Mouse (Mus musculus): Measurements from ENCODE around the gene Ssh1. TPM values are rescaled to one million over a fixed set of nuclear protein-coding genes. Genes with fewer than 3 reads are reported as not detected.

The Ssh1 gene
- polyA plus RNA-seq, 1 experiment from 2014 or later = 25.7 TPM

DNA sequence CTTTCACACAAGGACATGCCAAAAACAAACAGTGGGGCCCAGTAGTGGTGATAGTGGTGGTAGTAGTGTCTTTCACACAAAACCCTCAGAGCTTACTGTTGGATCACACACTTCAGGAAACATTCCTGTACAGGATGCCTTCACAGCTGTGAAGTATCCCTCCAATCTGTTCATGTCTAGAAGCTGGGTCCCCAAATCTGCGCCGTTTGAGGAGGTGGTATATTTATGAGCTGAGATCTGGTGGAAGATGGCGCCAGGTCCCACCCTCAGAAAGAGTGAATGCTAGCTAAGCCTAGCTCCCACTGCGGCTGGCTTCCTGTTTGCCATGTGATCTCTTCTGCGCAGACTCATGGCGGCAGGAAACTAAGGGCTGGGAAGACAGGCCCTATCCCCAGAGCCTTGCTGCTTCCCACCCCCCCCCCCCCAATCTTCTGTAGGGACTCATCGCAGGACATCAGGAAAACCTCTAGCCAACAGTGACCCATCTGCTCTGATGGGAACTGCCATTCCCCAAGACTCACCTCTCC, 28.0 kb downstream of the Ssh1 start:
- H3K4me3 ChIP-seq (ENCODE audit: low read depth, low read length) = no peak overlapping the region

GRCm38 (mm10) chr5:113964972-113965371, 28.7 kb downstream of the Ssh1 start:
- 91% methylated on average over 14 of the region's 14 CpGs for WGBS
- no peak overlapping the region for H3K9ac ChIP-seq (ENCODE audit: low read length)
- ATAC-seq (replicated peaks; ENCODE audit: low FRiP score) = no peak
- no peaks in the 10 kb centered on the region; the same call in none of the 2 replicates for H3K36me3 ChIP-seq (ENCODE audit: control insufficient read depth, insufficient read depth, low read length)
- no peak overlapping the region for H3K4me2 ChIP-seq (ENCODE audit: low read depth, low read length, severe bottlenecking)
- no peaks in the 10 kb centered on the region for H3K4me1 ChIP-seq (replicated peaks; ENCODE audit: control insufficient read depth, insufficient read depth, low read length)
- H3K27me3 ChIP-seq (ENCODE audit: control insufficient read depth, insufficient read depth, low read length) = no peaks in the 10 kb centered on the region
- no peaks in the 10 kb centered on the region for H3K9me3 ChIP-seq (ENCODE audit: control insufficient read depth, low read length)
- H3K4me3 ChIP-seq (ENCODE audit: low read depth, low read length) = no peak overlapping the region
- no peak overlapping the region for H3K27ac ChIP-seq (ENCODE audit: low read depth, low read length)
- DNase-seq (ENCODE audit: low spot score) = no peak

More for the DNA sequence above, 28.0 kb downstream of the Ssh1 start:
- no peaks in the 10 kb centered on the region for H3K4me1 ChIP-seq (replicated peaks; ENCODE audit: control insufficient read depth, insufficient read depth, low read length)
- H3K27ac ChIP-seq (ENCODE audit: low read depth, low read length) = no peak overlapping the region
- no peak overlapping the region for H3K4me2 ChIP-seq (ENCODE audit: low read depth, low read length, severe bottlenecking)
- H3K9me3 ChIP-seq (ENCODE audit: control insufficient read depth, low read length) = no peaks in the 10 kb centered on the region
- no peaks in the 10 kb centered on the region for H3K27me3 ChIP-seq (ENCODE audit: control insufficient read depth, insufficient read depth, low read length)
- H3K9ac ChIP-seq (ENCODE audit: low read length) = no peak overlapping the region
- ATAC-seq (replicated peaks; ENCODE audit: low FRiP score) (no peak), DNase-seq (ENCODE audit: low spot score) (no peak)
- WGBS = 94% methylated on average over 7 of the region's 7 CpGs
- no peaks in the 10 kb centered on the region; the same call in none of the 2 replicates for H3K36me3 ChIP-seq (ENCODE audit: control insufficient read depth, insufficient read depth, low read length)

- H3K4me3 ChIP-seq (ENCODE audit: low read depth, low read length) = no peak overlapping the region
- H3K4me1 ChIP-seq (replicated peaks; ENCODE audit: control insufficient read depth, insufficient read depth, low read length) = peaks cover 4% of the 10 kb centered on the region; the same call in 1 of the 2 replicates
- WGBS = 85% methylated on average over 7 of the region's 7 CpGs
Measured at GRCm38 (mm10) chr5:113961776-113962175, 31.9 kb downstream of the Ssh1 start.

DNA sequence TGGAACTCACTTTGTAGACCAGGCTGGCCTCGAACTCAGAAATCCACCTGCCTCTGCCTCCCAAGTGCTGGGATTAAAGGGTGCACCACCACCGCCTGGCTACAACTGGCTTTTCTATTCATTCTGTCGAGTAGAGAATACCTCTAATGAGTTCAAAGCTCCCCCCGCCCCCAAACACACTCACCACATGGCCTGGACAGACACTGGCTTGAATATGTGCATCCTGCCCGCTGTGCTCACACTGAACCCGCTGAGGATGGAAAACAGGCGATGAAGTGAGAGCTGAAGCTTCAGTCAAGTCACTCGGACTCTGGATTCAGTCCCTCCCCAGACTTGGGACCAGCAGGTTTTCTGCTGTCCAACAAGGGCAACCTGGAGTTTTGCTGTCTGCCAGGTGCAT, 33.3 kb downstream of the Ssh1 start:
- ATAC-seq (replicated peaks; ENCODE audit: low FRiP score) (no peak), DNase-seq (ENCODE audit: low spot score) (no peak)
- Histone ChIP-seq H3K9ac (ENCODE audit: low read length) (no peak overlapping the region), H3K36me3 (ENCODE audit: control insufficient read depth, insufficient read depth, low read length) (no peaks in the 10 kb centered on the region; the same call in 1 of the 2 replicates), H3K4me2 (ENCODE audit: low read depth, low read length, severe bottlenecking) (no peak overlapping the region), H3K4me3 (ENCODE audit: low read depth, low read length) (no peak overlapping the region), H3K27me3 (ENCODE audit: control insufficient read depth, insufficient read depth, low read length) (no peaks in the 10 kb centered on the region), H3K27ac (ENCODE audit: low read depth, low read length) (no peak overlapping the region), H3K9me3 (ENCODE audit: control insufficient read depth, low read length) (no peaks in the 10 kb centered on the region), H3K4me1 (replicated peaks; ENCODE audit: control insufficient read depth, insufficient read depth, low read length) (peaks cover 4% of the 10 kb centered on the region; the same call in 1 of the 2 replicates)
- WGBS = 76% methylated on average over 8 of the region's 8 CpGs

More at GRCm38 (mm10) chr5:113961776-113962175, 31.9 kb downstream of the Ssh1 start:
- no peak overlapping the region for H3K9ac ChIP-seq (ENCODE audit: low read length)
- ATAC-seq (replicated peaks; ENCODE audit: low FRiP score) (no peak), DNase-seq (ENCODE audit: low spot score) (no peak)
- H3K4me2 ChIP-seq (ENCODE audit: low read depth, low read length, severe bottlenecking) = no peak overlapping the region
- no peaks in the 10 kb centered on the region for H3K27me3 ChIP-seq (ENCODE audit: control insufficient read depth, insufficient read depth, low read length)
- H3K36me3 ChIP-seq (ENCODE audit: control insufficient read depth, insufficient read depth, low read length) = no peaks in the 10 kb centered on the region; the same call in none of the 2 replicates
- no peak overlapping the region for H3K27ac ChIP-seq (ENCODE audit: low read depth, low read length)
- no peaks in the 10 kb centered on the region for H3K9me3 ChIP-seq (ENCODE audit: control insufficient read depth, low read length)

DNA sequence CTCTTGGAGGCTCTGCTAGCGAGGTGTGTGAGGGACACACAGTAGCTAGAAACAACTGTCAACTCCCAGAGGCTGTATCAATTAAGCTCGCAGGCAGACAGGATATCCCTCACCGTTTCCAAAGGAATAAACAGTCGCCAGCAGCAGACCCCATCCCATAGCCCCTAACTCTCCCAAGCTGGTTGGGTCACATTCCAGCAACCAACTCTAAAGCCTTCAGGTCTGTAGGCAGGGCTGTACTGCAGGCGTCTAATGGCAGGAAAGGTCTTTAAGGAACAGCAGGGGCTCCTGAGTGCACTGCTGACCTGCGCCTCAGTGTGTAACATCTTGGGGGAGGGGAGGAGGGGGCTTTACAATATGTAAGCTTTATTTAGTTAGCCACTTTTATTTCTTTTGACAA, 34.7 kb downstream of the Ssh1 start:
- no peaks in the 10 kb centered on the region for H3K9me3 ChIP-seq (ENCODE audit: control insufficient read depth, low read length)
- H3K27me3 ChIP-seq (ENCODE audit: control insufficient read depth, insufficient read depth, low read length) = no peaks in the 10 kb centered on the region
- ATAC-seq (replicated peaks; ENCODE audit: low FRiP score) = no peak
- DNase-seq (ENCODE audit: low spot score) = no peak
- peaks cover 4% of the 10 kb centered on the region; the same call in 1 of the 2 replicates for H3K4me1 ChIP-seq (replicated peaks; ENCODE audit: control insufficient read depth, insufficient read depth, low read length)
- H3K36me3 ChIP-seq (ENCODE audit: control insufficient read depth, insufficient read depth, low read length) = no peaks in the 10 kb centered on the region; the same call in 1 of the 2 replicates
- H3K9ac ChIP-seq (ENCODE audit: low read length) = no peak overlapping the region
- no peak overlapping the region for H3K4me2 ChIP-seq (ENCODE audit: low read depth, low read length, severe bottlenecking)
- no peak overlapping the region for H3K27ac ChIP-seq (ENCODE audit: low read depth, low read length)
- 9% methylated on average over 6 of the region's 6 CpGs for WGBS
- no peak overlapping the region for H3K4me3 ChIP-seq (ENCODE audit: low read depth, low read length)

DNA sequence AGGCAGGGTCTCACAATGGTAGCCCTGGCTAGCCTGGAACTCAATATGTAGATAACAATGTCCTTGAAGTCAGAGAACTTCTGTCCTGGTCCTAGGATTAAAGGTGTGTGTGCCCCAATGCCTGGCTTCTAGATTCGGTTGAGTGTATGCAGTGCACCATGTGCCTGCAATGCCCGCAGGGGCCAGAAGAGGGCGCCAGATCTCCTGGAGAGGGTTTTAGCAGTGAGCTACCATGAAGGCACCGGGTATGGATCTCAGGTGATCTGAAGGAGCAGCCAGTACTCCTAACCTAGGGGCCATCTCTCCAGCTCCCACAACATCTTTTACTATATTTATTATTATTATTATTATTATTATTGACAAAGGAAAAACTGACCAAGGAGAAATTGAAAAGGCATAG, 37.2 kb downstream of the Ssh1 start:
- 7% methylated on average over 4 of the region's 4 CpGs for WGBS

GRCm38 (mm10) chr5:113955691-113956090, 38.0 kb downstream of the Ssh1 start:
- 88% methylated on average over 8 of the region's 8 CpGs for WGBS
- DNase-seq (ENCODE audit: low spot score) (no peak), ATAC-seq (replicated peaks; ENCODE audit: low FRiP score) (no peak)
- H3K36me3 ChIP-seq (ENCODE audit: control insufficient read depth, insufficient read depth, low read length) = no peaks in the 10 kb centered on the region
- H3K9me3 ChIP-seq (ENCODE audit: control insufficient read depth, low read length) = no peaks in the 10 kb centered on the region
- no peak overlapping the region for H3K27ac ChIP-seq (ENCODE audit: low read depth, low read length)
- no peak overlapping the region for H3K4me3 ChIP-seq (ENCODE audit: low read depth, low read length)
- H3K4me1 ChIP-seq (replicated peaks; ENCODE audit: control insufficient read depth, insufficient read depth, low read length) = peaks cover 4% of the 10 kb centered on the region; the same call in 1 of the 2 replicates
- H3K27me3 ChIP-seq (ENCODE audit: control insufficient read depth, insufficient read depth, low read length) = no peaks in the 10 kb centered on the region
- H3K4me2 ChIP-seq (ENCODE audit: low read depth, low read length, severe bottlenecking) = no peak overlapping the region
- H3K9ac ChIP-seq (ENCODE audit: low read length) = no peak overlapping the region

More for the DNA sequence above, 37.2 kb downstream of the Ssh1 start:
- H3K27me3 ChIP-seq (ENCODE audit: control insufficient read depth, insufficient read depth, low read length) = no peaks in the 10 kb centered on the region
- no peak overlapping the region for H3K4me3 ChIP-seq (ENCODE audit: low read depth, low read length)
- H3K4me2 ChIP-seq (ENCODE audit: low read depth, low read length, severe bottlenecking) = no peak overlapping the region
- H3K36me3 ChIP-seq (ENCODE audit: control insufficient read depth, insufficient read depth, low read length) = no peaks in the 10 kb centered on the region
- peaks cover 4% of the 10 kb centered on the region; the same call in 1 of the 2 replicates for H3K4me1 ChIP-seq (replicated peaks; ENCODE audit: control insufficient read depth, insufficient read depth, low read length)
- H3K9me3 ChIP-seq (ENCODE audit: control insufficient read depth, low read length) = no peaks in the 10 kb centered on the region
- no peak overlapping the region for H3K9ac ChIP-seq (ENCODE audit: low read length)
- DNase-seq (ENCODE audit: low spot score) = peak; percentile 95
- H3K27ac ChIP-seq (ENCODE audit: low read depth, low read length) = no peak overlapping the region
- 0 out of 2 replicates have a peak, but pooled peaks have one; percentile 15 for ATAC-seq (replicated peaks; ENCODE audit: low FRiP score)

DNA sequence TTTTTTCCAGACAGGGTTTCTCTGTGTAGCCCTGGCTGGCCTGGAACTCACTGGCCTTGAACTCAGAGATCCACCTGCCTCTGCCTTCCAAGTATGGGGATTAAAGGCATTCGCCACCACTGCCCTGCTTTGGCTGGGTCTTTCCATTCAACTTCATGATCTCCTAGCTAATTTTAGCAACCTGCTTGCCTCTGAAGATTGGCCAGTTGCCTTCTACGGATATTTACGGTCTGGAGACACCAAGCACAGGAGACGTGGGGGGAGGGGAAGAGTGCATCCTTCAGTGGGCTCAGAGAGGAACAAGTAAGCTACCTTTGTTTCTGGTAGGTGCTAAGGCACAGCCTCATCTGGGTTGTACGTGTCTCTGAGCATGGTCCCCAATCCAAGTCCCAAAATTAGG, 38.4 kb downstream of the Ssh1 start:
- Histone ChIP-seq H3K4me1 (replicated peaks; ENCODE audit: control insufficient read depth, insufficient read depth, low read length) (peaks cover 4% of the 10 kb centered on the region; the same call in 1 of the 2 replicates), H3K27me3 (ENCODE audit: control insufficient read depth, insufficient read depth, low read length) (no peaks in the 10 kb centered on the region), H3K4me2 (ENCODE audit: low read depth, low read length, severe bottlenecking) (no peak overlapping the region), H3K4me3 (ENCODE audit: low read depth, low read length) (no peak overlapping the region), H3K9ac (ENCODE audit: low read length) (no peak overlapping the region), H3K9me3 (ENCODE audit: control insufficient read depth, low read length) (no peaks in the 10 kb centered on the region), H3K36me3 (ENCODE audit: control insufficient read depth, insufficient read depth, low read length) (no peaks in the 10 kb centered on the region), H3K27ac (ENCODE audit: low read depth, low read length) (no peak overlapping the region)
- DNase-seq (ENCODE audit: low spot score) (no peak), ATAC-seq (replicated peaks; ENCODE audit: low FRiP score) (no peak)
- 91% methylated on average over 5 of the region's 5 CpGs for WGBS

DNA sequence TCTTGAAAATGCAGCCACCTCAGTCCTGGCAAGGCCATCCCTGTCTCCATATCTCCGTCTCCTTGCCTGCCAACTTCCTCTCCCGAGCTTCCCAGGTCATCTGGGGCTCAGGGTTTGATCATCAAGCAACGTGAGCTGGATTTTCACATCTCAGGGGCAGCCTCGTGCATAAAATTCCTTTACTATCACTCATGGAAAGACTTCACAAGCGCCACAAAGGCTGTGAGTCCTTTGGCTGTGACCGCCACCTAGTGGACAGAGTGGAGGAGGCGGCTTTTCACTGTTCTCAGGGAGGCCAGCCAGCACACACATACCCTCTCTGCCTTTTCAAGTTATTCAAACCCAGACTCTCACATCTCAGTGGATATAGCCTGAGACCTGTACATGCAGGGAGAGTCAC, 39.3 kb downstream of the Ssh1 start:
- 16% methylated on average over 7 of the region's 7 CpGs for WGBS
- H3K4me3 ChIP-seq (ENCODE audit: low read depth, low read length) = no peak overlapping the region
- H3K27me3 ChIP-seq (ENCODE audit: control insufficient read depth, insufficient read depth, low read length) = no peaks in the 10 kb centered on the region
- H3K4me2 ChIP-seq (ENCODE audit: low read depth, low read length, severe bottlenecking) = no peak overlapping the region
- H3K9ac ChIP-seq (ENCODE audit: low read length) = no peak overlapping the region
- H3K4me1 ChIP-seq (replicated peaks; ENCODE audit: control insufficient read depth, insufficient read depth, low read length) = peaks cover 4% of the 10 kb centered on the region; the same call in 1 of the 2 replicates
- no peaks in the 10 kb centered on the region for H3K36me3 ChIP-seq (ENCODE audit: control insufficient read depth, insufficient read depth, low read length)
- no peak overlapping the region for H3K27ac ChIP-seq (ENCODE audit: low read depth, low read length)
- peak; percentile 89 for DNase-seq (ENCODE audit: low spot score)
- ATAC-seq (replicated peaks; ENCODE audit: low FRiP score) = no peak
- H3K9me3 ChIP-seq (ENCODE audit: control insufficient read depth, low read length) = no peaks in the 10 kb centered on the region

Data from forebrain, embryonic 11.5 days (tissue).